ENCODE assay signal across 8 mouse cellular contexts in the genomic region with DNA sequence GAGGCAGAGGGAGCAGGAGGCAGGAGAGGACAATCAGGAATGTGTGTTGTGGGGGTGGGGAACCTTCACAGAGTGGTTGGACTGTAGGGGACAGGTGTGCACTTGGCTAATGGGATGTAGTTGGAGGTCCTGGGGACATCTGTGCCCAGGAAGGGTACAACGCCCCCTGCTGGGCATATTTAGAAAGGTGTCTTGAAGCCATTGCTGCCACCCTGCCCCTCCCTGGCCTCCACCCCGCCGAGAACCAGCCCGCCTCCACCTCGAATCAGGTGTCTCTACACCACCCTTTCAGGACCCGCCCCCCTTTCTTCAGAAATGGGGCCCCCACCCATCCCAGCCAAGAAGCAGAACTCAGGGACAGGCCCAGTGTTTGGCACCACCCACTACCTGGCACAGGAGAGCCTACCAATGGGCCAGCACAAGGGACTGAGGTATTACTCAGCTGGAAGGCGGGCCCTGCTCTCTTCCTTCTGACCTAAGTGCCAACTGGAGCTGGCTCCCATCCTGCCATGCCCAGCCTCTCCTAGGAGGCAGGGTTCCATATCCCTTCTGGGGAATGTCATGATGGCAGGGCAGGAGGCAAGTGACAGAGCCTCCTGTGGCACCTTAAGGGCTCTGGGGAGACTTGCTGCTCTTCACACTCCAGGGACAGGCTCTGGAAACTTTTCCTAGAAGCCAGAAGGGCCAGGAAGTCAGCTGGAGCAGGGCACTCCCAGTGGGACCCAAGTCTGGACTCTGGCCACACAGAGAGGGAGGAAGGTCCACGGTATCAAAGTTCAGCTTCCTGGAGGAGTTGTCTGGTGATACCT.
DNase-seq lines count a peak whose midpoint lies in the region; ATAC-seq and TF ChIP-seq lines count a peak whose summit lies in the region.

No protein-coding gene starts in this region.

- H3K9ac ChIP-seq in forebrain, postnatal 0 days, result no peak overlapping the region
- H3K9ac ChIP-seq in kidney, embryonic 16.5 days (replicated peaks; ENCODE audit: low read length), result no peak overlapping the region
- no peak overlapping the region for H3K9ac ChIP-seq in midbrain, postnatal 0 days (replicated peaks; ENCODE audit: low read length, poor library complexity, severe bottlenecking)

- H3K9me3 ChIP-seq in forebrain, postnatal 0 days (ENCODE audit: low read length), result no peaks in the 10 kb centered on the region
- H3K9me3 ChIP-seq in forebrain, embryonic 10.5 days, result no peaks in the 10 kb centered on the region
- H3K9me3 ChIP-seq in kidney, embryonic 16.5 days (ENCODE audit: low read length), result no peaks in the 10 kb centered on the region
- H3K9me3 ChIP-seq in midbrain, postnatal 0 days (ENCODE audit: low read length), result no peaks in the 10 kb centered on the region

- peak; percentile 43; the same call in 1 of the 2 replicates for TF ChIP-seq CTCF in forebrain, postnatal 0 days (IDR thresholded peaks at IDR 0.05; ENCODE audit: low read depth)
- TF ChIP-seq CTCF in midbrain, postnatal 0 days (IDR thresholded peaks at IDR 0.05), result peak; percentile 48

- WGBS in forebrain, postnatal 0 days, result 33% methylated on average over 8 of the region's 8 CpGs
- 27% methylated on average over 8 of the region's 8 CpGs for WGBS in forebrain, embryonic 10.5 days
- 30% methylated on average over 8 of the region's 8 CpGs for WGBS in kidney, embryonic 16.5 days
- 41% methylated on average over 8 of the region's 8 CpGs for WGBS in midbrain, postnatal 0 days

- peaks cover 34% of the 10 kb centered on the region for H3K27me3 ChIP-seq in forebrain, postnatal 0 days (ENCODE audit: insufficient read depth, low read length)
- H3K27me3 ChIP-seq in forebrain, embryonic 10.5 days (ENCODE audit: poor library complexity, severe bottlenecking), result peaks cover 96% of the 10 kb centered on the region
- peaks cover 17% of the 10 kb centered on the region for H3K27me3 ChIP-seq in kidney, embryonic 16.5 days (ENCODE audit: insufficient read depth, low read length)
- H3K27me3 ChIP-seq in midbrain, postnatal 0 days (ENCODE audit: insufficient read depth, low read length), result peaks cover 27% of the 10 kb centered on the region

- DNase-seq in forebrain, postnatal 0 days, result no peak
- DNase-seq in forebrain, embryonic 10.5 days (ENCODE audit: extremely low spot score, low spot score), result no peak
- DNase-seq in adrenal gland, adult 2 months, result peak; percentile 61
- DNase-seq in heart, adult 8-10 months (ENCODE audit: low spot score), result peak; percentile 70
- no peak for DNase-seq in midbrain, postnatal 0 days (ENCODE audit: low spot score)
- DNase-seq in thymus, postnatal 0 days (ENCODE audit: low spot score), result peak; percentile 62
- no peak for DNase-seq in right cerebral cortex, postnatal 10 days (ENCODE audit: low spot score in 2 of 2)

- H3K4me1 ChIP-seq in forebrain, postnatal 0 days (ENCODE audit: insufficient read depth), result 0 out of 2 replicates have a peak, but pooled peaks cover 3% of the 10 kb centered on the region
- H3K4me1 ChIP-seq in forebrain, embryonic 10.5 days, result peaks cover 62% of the 10 kb centered on the region
- H3K4me1 ChIP-seq in kidney, embryonic 16.5 days (ENCODE audit: insufficient read depth, low read length), result peaks cover 42% of the 10 kb centered on the region
- peaks cover 7% of the 10 kb centered on the region; the same call in 1 of the 2 replicates for H3K4me1 ChIP-seq in midbrain, postnatal 0 days (ENCODE audit: insufficient read depth, low read length)

- no peak for ATAC-seq in forebrain, postnatal 0 days
- ATAC-seq in kidney, embryonic 16.5 days (ENCODE audit: low FRiP score, low TSS enrichment), result no peak
- ATAC-seq in midbrain, postnatal 0 days (ENCODE audit: low FRiP score), result no peak

- no peak overlapping the region for H3K4me3 ChIP-seq in forebrain, postnatal 0 days (ENCODE audit: low read depth, low read length)
- H3K4me3 ChIP-seq in forebrain, embryonic 10.5 days, result no peak overlapping the region
- 0 out of 2 replicates have a peak overlapping the region, but pooled peaks have one; percentile 62 for H3K4me3 ChIP-seq in kidney, embryonic 16.5 days (ENCODE audit: low read length)
- no peak overlapping the region for H3K4me3 ChIP-seq in midbrain, postnatal 0 days (ENCODE audit: low read depth, low read length)

- H3K36me3 ChIP-seq in forebrain, postnatal 0 days (ENCODE audit: insufficient read depth), result no peaks in the 10 kb centered on the region
- H3K36me3 ChIP-seq in forebrain, embryonic 10.5 days (replicated peaks), result no peaks in the 10 kb centered on the region
- no peaks in the 10 kb centered on the region for H3K36me3 ChIP-seq in kidney, embryonic 16.5 days (ENCODE audit: insufficient read depth, low read length)
- no peaks in the 10 kb centered on the region for H3K36me3 ChIP-seq in midbrain, postnatal 0 days (ENCODE audit: insufficient read depth, low read length)

- no peak overlapping the region for H3K4me2 ChIP-seq in forebrain, postnatal 0 days (ENCODE audit: low read depth)
- peak overlapping the region; percentile 85 for H3K4me2 ChIP-seq in kidney, embryonic 16.5 days (replicated peaks; ENCODE audit: low read depth, low read length)
- H3K4me2 ChIP-seq in midbrain, postnatal 0 days (ENCODE audit: low read depth, low read length, poor library complexity, severe bottlenecking), result no peak overlapping the region

- H3K27ac ChIP-seq in forebrain, postnatal 0 days (ENCODE audit: low read depth, low read length), result no peak overlapping the region
- H3K27ac ChIP-seq in forebrain, embryonic 10.5 days, result no peak overlapping the region
- H3K27ac ChIP-seq in kidney, embryonic 16.5 days (ENCODE audit: low read length), result no peak overlapping the region
- H3K27ac ChIP-seq in midbrain, postnatal 0 days (ENCODE audit: low read depth, low read length), result no peak overlapping the region

Comparison
In these comparisons a context has a peak if more than half of its experiments do, and no peak if none do; other contexts are left out.
1. DNase-seq: peak in adrenal gland, adult 2 months (single experiment), heart, adult 8-10 months (single experiment) and thymus, postnatal 0 days (single experiment); none in forebrain, postnatal 0 days (single experiment), forebrain, embryonic 10.5 days (single experiment), midbrain, postnatal 0 days (single experiment) and right cerebral cortex, postnatal 10 days (0 of 2).